Mouse (Mus musculus): ENCODE measurements around the gene Ncan.

Ncan gene

GRCm38 (mm10) chr8:70128435-70128834 is 7.8 kb upstream of the Ncan start:
- DNase-seq, result no peak

DNA sequence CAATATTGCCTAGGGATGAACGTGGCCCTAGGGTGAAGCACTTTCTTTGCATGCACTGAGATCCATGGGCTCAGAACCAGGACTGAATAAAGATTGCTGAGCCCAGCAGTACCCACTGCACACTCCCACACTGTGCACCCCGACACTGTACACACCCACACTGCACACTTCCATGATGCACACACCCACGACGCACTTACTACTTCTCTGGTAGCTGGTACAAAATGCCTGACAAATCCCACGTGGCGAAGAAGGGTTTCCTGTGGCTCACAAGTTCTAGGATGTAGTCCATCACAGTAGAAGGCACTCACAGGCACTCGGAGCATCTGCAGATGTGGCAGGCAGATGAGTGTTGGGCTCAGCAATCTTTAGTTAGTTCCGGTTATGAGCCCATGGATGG is 4.3 kb upstream of the Ncan start:
- DNase-seq, result no peak

- no peak for DNase-seq
Measured at GRCm38 (mm10) chr8:70122863-70123262, 2.2 kb upstream of the Ncan start.

DNA sequence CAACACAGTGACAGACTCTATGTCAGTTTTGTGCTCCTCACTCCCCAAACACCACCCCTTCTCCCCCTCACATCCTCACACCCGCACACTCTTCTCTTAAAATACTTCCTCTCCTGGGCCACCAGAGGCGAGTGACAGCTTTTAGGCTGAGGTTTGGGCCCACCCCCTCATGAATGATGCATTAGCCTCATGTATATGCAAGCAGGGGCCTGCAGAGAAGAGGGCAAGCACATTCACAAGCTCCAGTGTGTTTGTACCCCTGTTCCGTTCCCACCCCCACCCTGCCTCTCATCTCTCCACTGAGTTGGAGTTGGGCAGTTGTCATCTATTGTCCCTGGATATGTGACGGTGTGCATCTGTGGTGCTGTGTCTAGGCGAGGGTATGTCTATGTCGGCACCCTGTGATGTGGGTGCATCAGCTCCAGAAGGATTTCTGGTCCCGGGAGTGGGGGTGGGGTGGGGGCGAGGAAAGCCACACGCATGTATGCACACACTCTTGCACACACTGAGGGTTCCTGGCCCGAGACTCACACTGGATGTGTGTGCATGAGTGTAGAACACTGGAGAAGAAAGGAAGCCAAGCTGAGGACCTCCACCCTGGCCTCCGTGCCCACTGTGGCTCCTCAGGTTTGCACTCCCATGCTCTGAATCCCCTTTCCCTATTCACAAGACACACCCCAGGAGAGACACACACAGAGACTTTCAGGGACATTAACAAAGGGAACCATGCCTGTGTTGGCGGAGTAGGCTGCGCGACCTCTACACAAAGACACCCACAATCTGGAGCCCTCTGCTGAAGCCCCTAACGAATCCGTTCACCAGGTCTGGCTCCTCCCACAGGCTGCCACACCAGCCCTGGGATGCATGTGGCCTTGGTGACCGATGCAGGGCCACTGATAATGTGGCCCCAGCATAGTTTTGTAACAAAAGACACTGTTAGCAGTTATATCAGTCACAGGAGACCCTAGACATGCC is 1.7 kb downstream of the Ncan start:
- no peak for DNase-seq

DNA sequence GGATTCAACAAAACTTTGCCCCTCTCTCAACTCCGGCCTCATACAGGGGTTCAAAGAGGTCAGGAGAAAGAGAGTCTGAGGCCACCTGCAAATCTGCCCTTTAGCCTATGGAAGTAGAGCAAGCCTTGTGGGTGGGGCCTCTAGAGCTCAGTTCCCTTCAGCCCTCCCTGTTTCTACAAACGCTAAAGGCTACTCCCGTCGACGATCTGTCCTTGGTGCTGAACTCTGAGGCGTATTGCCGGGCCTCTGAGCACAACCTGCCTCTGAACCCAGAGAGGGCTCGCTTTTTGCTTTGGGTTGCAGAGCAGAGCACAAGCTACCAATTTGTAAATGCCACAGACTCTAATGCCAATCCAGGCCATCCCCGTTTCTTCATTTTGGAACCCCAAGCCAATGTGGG is 3.1 kb downstream of the Ncan start:
- no peak for DNase-seq

GRCm38 (mm10) chr8:70114892-70115291 is 5.8 kb downstream of the Ncan start:
- no peak for DNase-seq

- DNase-seq, result no peak
Measured at GRCm38 (mm10) chr8:70114488-70114887, 6.2 kb downstream of the Ncan start.

DNA sequence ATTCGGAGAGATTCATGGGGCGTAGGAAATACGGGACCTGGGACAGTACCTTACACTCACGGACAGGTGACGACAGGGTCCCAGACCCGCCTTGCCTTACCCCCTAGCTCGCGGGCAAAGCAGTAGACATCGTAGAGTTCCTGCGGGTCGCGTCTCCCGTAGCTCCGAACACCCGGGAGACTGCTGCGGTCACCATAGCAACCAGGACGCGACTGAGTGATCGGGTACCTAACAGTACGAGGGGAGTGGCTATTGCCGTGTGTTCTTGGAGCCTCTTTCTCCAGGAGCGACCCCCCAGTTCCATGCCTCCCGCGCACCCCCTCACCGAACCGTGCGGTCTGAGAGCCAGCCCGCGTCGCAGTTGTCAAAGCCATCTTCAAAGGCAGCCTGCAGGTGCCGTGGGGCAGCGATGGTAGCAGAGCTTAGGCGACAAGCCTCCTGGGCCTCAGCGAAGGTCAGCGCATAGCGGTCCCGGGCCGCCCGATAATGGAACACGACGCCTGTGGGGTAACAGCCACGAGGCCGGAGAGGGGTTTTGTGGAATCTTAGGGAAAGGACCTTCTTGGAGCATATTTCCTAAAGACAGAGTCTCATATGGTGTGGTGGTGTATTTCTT is 8.2 kb downstream of the Ncan start:
- DNase-seq, result no peak

DNA sequence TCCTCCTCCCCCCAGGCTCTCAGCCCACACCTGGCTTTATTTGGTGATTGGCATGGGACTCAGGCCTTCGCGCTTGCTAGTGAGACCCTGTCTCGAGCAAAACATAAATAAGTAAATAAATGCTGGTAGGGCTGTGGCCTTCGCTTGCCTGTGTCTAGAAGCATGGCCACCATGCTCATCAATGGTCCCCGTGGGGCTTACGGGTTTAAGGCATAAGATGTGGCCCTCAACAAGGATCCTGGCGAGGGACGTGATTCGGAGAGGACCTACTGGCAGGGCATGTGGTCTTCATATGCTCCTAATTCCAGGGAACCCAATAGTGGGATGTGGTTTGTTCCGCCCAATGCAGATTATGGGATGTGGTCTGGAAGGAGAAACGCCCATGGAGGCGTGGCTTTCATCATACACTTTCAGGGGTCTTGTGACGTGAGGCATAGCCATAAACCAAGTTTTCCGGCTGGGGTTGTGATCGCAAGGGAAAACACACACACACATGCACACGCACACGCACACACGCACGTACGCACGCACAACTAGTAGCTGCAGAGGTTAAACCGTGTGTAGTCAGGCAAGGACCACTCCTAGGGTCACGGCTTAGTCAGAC is 9.4 kb downstream of the Ncan start:
- no peak for DNase-seq

DNA sequence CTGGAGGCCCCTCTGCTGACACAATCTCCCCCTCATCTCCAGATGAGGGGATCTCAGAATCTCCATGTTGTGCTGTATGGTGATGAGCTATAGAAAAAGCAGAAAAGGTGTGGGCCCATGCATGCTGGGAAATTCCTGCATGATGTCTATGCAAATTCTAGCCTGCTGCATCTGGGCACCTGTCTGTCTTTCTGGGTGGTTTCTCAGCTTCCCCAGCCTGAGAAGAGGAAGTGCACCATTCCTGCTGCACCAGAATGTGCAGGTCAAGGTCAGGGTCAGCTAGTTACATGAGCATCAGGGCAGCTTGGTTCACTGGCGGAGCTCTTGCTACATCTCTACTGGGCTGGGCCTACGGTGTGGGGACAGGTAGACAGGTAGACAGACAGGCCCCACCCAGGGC is 10.2 kb downstream of the Ncan start:
- no peak for DNase-seq

DNA sequence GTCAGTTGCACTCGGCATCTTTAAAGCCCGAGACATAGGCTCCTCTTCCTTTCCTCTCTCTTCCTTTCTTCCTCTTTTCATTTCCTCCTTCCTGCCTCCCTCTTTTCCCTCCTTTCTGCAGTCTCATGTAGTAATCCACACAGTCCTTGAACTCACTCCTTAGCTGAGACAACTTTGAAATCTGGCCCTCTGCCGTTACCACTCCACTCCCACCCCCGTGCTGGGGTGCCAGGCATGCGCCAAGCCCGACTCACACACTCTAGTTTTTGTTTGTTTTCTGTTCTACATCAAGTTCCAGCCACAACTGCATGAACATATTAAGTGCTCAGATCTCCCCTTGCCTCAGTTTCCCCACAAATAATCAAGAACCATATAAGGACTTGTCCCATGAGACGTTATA is 15.8 kb downstream of the Ncan start:
- DNase-seq, result no peak

DNA sequence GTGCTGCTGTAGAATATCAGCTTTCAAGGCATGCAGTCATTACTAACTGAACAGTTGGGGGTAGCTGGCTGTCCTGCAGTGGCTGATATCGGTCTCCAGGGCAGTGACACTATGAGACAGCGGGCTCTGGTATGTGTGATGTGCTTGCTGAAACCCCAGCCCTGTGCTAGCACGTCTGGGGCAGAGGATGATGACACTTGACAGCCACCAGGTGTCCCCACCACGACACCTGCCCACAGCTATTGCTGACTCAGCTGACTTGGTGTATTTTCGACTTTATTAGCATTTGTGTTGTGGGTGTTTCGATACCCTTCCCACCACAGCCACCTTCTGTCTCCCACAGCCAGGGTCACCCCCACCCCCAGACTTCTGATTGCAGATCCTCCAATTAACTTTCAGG is 16.2 kb downstream of the Ncan start:
- peak in 1 of 2 experiments; percentile 23 for DNase-seq

- no peak for DNase-seq
Measured at GRCm38 (mm10) chr8:70100241-70100640, 20.4 kb downstream of the Ncan start.

DNA sequence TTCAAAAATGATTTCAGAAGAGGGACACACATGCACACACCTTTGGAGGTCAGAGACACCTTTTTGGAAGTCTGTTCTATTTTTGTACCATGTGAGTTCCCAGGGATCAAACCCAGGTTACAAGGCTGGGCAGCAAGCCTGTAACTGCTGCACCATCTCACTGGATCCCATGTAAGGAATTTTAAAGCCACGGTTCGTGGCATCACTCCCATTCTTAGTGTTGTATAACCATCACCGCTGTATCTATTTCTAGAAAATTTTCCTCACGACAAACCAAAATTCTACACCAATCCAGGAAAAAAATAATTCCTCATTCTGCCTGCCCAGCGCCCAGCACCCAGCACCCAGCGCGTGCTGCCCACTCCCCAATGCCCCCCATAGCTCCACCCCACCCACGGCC is 21.4 kb downstream of the Ncan start:
- DNase-seq, result no peak

- DNase-seq, result no peak
Measured at GRCm38 (mm10) chr8:70092786-70093185, 27.9 kb downstream of the Ncan start.

- no peak for DNase-seq
Measured at GRCm38 (mm10) chr8:70089296-70089960, 31.2 kb downstream of the Ncan start.

DNA sequence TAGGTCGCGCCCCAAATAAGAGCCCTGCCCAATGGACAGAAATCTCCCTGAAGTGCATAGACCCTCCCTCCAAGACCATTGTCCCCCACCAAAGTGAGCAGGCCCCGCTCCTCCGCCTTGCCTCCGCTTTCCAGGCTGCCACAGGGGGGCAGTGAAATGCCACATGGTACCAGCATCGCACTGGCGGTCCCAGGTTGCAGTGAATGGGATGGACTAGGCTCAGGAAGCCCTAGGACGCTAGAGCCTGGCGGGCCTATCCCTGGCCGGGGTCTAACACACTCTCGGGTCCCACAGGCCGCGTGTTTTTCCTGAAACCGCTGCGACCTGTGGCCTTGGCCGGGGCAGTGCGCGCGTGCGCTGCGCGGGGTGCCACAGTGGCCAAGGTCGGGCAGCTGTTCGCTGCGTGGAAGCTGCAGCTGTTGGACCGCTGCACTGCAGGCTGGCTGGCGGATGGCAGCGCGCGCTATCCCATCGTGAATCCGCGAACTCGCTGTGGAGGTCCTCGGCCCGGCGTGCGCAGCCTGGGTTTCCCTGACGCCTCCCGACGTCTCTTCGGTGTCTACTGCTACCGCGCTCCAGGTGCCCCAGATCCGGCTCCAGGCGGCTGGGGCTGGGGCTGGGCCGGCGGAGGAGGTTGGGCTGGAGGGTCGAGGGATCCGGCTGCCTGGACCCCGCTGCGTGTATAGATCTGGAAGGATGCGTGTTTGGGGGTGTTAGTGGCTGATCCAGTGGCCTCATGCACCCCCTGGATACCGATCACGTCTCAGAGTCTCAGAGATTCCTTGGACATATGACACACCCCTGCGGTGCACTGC is 32.6 kb downstream of the Ncan start:
- DNase-seq, result peak in 1 of 2 experiments; percentile 14

DNA sequence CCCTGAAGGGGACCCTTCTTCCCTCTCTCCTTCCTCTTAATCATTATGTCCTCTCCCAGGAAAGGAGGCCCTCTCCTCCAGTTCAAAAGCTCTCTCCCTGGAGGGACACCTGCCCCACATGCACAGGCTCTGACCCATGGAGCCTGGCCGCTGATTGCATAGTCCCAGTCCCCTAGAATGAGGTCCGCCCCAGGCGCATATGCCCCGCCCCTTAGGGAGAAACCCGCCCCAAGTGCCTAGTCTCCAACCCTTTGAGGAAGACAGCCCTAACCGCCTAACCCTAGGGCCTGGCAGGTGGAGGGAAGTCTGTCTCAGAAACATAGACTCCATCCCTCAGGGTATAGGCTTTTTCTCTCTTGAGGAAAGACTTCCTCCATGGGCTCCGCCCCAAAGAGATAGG is 33.4 kb downstream of the Ncan start:
- no peak for DNase-seq

- DNase-seq, result no peak
Measured at GRCm38 (mm10) chr8:70086151-70086550, 34.5 kb downstream of the Ncan start.

DNA sequence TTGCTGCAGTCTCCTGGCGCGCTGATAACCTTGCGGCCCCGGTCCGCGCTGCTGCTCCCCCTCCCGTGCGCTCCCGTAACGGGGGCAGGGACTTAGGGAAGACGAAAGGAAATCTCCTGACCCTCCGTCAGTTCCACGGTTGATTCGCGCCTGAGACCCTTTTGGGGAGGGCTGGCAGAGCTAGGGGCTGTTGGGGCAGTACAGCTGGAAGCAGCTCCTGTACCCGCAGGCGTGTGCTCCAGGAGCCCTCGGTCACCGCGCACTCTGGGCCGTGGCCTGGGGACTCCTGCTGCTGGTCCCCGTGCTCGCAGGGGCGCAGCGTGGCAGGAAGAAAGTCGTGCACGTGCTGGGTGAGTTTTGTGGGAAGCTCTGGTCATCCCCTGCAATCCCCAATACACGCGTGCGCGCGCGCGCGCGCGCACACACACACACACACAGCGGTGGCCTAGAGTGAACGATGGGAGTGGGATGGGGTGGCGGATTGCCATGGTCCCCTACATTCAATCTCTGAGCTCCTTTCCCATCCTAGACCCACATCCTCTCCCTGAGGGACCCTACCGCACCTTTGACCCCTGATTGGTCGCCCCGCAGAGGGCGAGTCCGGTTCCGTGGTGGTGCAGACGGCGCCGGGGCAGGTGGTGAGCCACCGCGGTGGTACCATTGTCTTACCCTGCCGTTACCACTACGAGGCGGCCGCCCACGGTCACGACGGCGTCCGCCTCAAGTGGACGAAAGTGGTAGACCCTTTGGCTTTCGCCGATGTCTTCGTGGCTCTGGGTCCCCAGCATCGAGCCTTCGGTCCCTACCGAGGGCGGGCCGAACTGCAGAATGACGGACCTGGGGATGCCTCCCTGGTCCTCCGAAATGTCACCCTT is 36.2 kb downstream of the Ncan start:
- DNase-seq, result no peak

GRCm38 (mm10) chr8:70083285-70083684 is 37.4 kb downstream of the Ncan start, which contains the start of gene Hapln4:
TSS of gene Hapln4 (plus strand) at chr8:70083457.
- DNase-seq, result peak; percentile 35 to 54

All from lung, adult 18-20 months (tissue).